Comparison of ENCODE assay signal across 13 mouse cellular contexts in genomic region chr7:142398052-142398451, GRCm38 (mm10). TPM values are rescaled to one million over a fixed set of nuclear protein-coding genes. Genes with fewer than 3 reads are reported as not detected.
DNase-seq lines count a peak whose midpoint lies in the region; ATAC-seq and TF ChIP-seq lines count a peak whose summit lies in the region.
"Had no signal": no experiment of that assay in that cellular context is flagged by ENCODE, and none has a peak within 500 bp of the region (broad histone marks: within the 10 kb centered on the region; RNA-seq: fewer than 3 reads in every experiment).

No protein-coding gene starts in this region.

- no peaks in the 10 kb centered on the region for H3K36me3 ChIP-seq in liver, postnatal 0 days (replicated peaks; ENCODE audit: insufficient read depth, low read length)
- H3K36me3 ChIP-seq: limb, embryonic 12.5 days; neural tube, embryonic 12.5 days had no signal

- no peaks in the 10 kb centered on the region for H3K27me3 ChIP-seq in liver, postnatal 0 days (ENCODE audit: insufficient read depth, low read length)
- H3K27me3 ChIP-seq: limb, embryonic 12.5 days; neural tube, embryonic 12.5 days had no signal

- peak; percentile 48 for ATAC-seq in liver, postnatal 0 days
- ATAC-seq: forebrain, embryonic 14.5 days had no signal

- no peak overlapping the region for H3K4me2 ChIP-seq in liver, postnatal 0 days (ENCODE audit: low read depth, low read length)
- H3K4me2 ChIP-seq: limb, embryonic 12.5 days; neural tube, embryonic 12.5 days had no signal

- peak; percentile 59; the same call in 1 of the 2 replicates for TF ChIP-seq EP300 in liver, postnatal 0 days (IDR thresholded peaks at IDR 0.05; ENCODE audit: low read depth)

- 24% methylated on average over 2 of the region's 2 CpGs for WGBS in liver, postnatal 0 days (ENCODE audit: insufficient replicate concordance)

- no peak for TF ChIP-seq CTCF in liver, postnatal 0 days (IDR thresholded peaks at IDR 0.05; ENCODE audit: low read depth)

- peak; percentile 97 for DNase-seq in heart, adult 11 months
- no peak for DNase-seq in heart, adult 8-10 months (ENCODE audit: low spot score)
- DNase-seq in 3T3-L1 (ENCODE audit: low read depth, low spot score), result peak; percentile 32
- peak; percentile 35 for DNase-seq in kidney, adult 18-20 months
- DNase-seq in liver, postnatal 0 days, result peak; percentile 39
- no peak for DNase-seq in B cell, adult 2 months
- no peak for DNase-seq in urinary bladder, postnatal 36 days (ENCODE audit: low spot score in 2 of 2)
- no peak for DNase-seq in spleen, postnatal 14 days (ENCODE audit: low spot score in 2 of 2)
- DNase-seq: cerebellum, adult 9-10 months had no signal

- peak overlapping the region; percentile 78 for H3K27ac ChIP-seq in liver, postnatal 0 days (ENCODE audit: low read depth)
- H3K27ac ChIP-seq: limb, embryonic 12.5 days; neural tube, embryonic 12.5 days had no signal

- no peak overlapping the region for H3K9ac ChIP-seq in liver, postnatal 0 days (replicated peaks)
- H3K9ac ChIP-seq: limb, embryonic 12.5 days; neural tube, embryonic 12.5 days had no signal

- no peak overlapping the region for H3K4me3 ChIP-seq in liver, postnatal 0 days (ENCODE audit: low read depth, low read length)
- H3K4me3 ChIP-seq: limb, embryonic 12.5 days; neural tube, embryonic 12.5 days had no signal

- peaks cover 52% of the 10 kb centered on the region for H3K4me1 ChIP-seq in liver, postnatal 0 days (ENCODE audit: insufficient read depth)
- H3K4me1 ChIP-seq: neural tube, embryonic 12.5 days had no signal

- H3K9me3 ChIP-seq in liver, postnatal 0 days (ENCODE audit: low read length), result no peaks in the 10 kb centered on the region
- H3K9me3 ChIP-seq: limb, embryonic 12.5 days; neural tube, embryonic 12.5 days had no signal

RNA-seq across cellular contexts. Expression of gene Ctsd, which starts 10.2 kb away (rescaled TPM):
- total RNA-seq in heart, adult 8-10 months (2022), result 1,000 to 10,000 TPM; 1,038 to 1,126 (median 1,089) TPM
- polyA plus RNA-seq in liver, postnatal 0 days (2015; fragmentation: Nextera tagmentation; extraction: Ambion mirVana), result 311 and 324 TPM in 2 replicates

RNA-seq across cellular contexts. Expression of gene Gm49369, which starts 15.6 kb away (rescaled TPM):
- 10 to 100 TPM in 1 of 4 experiments, 1 to 10 TPM in 2, under 1 TPM in 1; 0.63 to 14.1 (median 6.3) TPM for total RNA-seq in heart, adult 8-10 months (2022)
- not detected in 2 replicates for polyA plus RNA-seq in liver, postnatal 0 days (2015; fragmentation: Nextera tagmentation; extraction: Ambion mirVana)
- polyA plus RNA-seq: forebrain, embryonic 14.5 days; small intestine, adult 2 months had no signal

RNA-seq across cellular contexts. Expression of gene Ifitm10, which starts 24.5 kb away (rescaled TPM):
- 1 to 10 TPM; 2.4 to 4.7 (median 3.4) TPM for total RNA-seq in heart, adult 8-10 months (2022)
- polyA plus RNA-seq in liver, postnatal 0 days (2015; fragmentation: Nextera tagmentation; extraction: Ambion mirVana), result 2.1 and 2.2 TPM in 2 replicates

RNA-seq across cellular contexts. Expression of gene Syt8, which starts 36.6 kb away (rescaled TPM):
- total RNA-seq in heart, adult 8-10 months (2022), result under 1 TPM in 1 of 4 experiments, not detected in 3; 0.25 TPM
- not detected in 2 replicates for polyA plus RNA-seq in liver, postnatal 0 days (2015; fragmentation: Nextera tagmentation; extraction: Ambion mirVana)
- polyA plus RNA-seq: forebrain, embryonic 14.5 days had no signal

RNA-seq across cellular contexts. Expression of gene Tnni2, which starts 43.6 kb away (rescaled TPM):
- total RNA-seq in heart, adult 8-10 months (2022), result 1 to 10 TPM; 5.1 to 10.0 (median 7.8) TPM
- polyA plus RNA-seq in liver, postnatal 0 days (2015; fragmentation: Nextera tagmentation; extraction: Ambion mirVana), result 6.9 and 72.7 TPM in 2 replicates

Comparison
In these comparisons a context has a peak if more than half of its experiments do, and no peak if none do; other contexts are left out.
1. DNase-seq: peak in heart, adult 11 months (single experiment), 3T3-L1 (single experiment), kidney, adult 18-20 months (single experiment) and liver, postnatal 0 days (single experiment); none in heart, adult 8-10 months (single experiment), B cell, adult 2 months (0 of 2), urinary bladder, postnatal 36 days (0 of 2) and spleen, postnatal 14 days (0 of 2).